Mouse (Mus musculus) lung, postnatal 10 days (tissue): ENCODE results near the gene Rac3.
A peak's percentile ranks its signal among the peaks of the same experiment; 100 is the strongest.
"Not testable (repeated sequence)": the region's sequence is repeated elsewhere in the genome, so short reads cannot be mapped to it uniquely, and the experiment has no call there.

Experiments
- DNase-seq: peaks from one replicate; pipeline ENCODE4 v3.0.0; 2021

Gene Rac3

DNA sequence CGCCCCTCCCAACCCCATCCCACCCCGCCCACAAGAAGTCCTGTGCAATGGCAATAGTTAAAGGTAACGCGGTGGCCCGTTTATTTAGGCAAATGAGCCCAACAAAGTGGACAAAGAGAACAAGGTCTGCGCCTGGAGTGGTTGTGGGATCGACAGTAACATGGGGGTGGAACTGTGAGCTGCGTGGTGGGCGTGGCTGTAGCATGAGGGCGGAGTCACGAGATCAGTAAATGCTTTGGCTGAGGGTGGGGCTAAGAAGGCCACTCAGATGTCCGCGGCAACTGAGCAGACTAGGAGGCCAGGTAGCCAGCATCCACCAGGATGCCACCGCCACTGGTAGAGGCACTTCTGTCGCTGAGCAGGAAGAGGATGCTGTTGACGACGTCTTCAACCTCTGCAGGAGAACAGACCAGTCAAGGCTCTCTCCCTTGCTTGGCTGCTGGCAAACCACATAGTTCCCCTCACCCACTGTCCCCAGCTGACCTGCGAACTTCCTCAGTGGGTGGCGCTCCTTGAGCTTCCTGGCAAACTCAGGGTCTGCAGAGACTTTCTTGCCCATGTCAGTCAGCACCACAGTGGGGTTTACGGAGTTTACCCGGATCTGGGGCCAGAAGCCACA is 8.3 kb downstream of the Rac3 start:
- DNase-seq, result peak; percentile 83

DNA sequence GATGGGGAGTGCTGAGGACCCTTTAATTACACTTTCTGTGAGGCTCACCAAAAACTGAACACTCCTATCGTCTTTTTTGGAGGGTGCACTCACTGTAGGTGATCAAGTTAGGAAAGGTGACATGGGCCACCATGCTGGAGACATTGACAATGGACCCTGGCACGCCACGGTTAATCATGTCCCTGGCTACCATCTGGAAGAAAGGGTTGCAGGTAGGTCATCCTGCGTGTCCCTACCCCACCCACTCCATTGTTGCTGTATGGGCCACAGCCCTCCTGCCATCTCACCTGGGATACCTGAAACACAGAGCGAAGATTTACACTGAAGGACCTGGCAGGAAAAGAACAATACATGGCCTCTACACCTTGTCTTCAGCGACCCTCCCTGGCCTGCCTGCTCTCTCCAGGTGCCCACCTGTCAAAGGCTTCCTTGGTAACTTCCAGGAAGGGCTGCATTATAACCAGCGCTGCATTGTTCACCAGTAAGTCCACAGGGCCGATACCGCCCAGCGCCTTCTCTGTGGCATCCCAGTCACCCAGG is 9.1 kb downstream of the Rac3 start:
- no peak for DNase-seq

DNA sequence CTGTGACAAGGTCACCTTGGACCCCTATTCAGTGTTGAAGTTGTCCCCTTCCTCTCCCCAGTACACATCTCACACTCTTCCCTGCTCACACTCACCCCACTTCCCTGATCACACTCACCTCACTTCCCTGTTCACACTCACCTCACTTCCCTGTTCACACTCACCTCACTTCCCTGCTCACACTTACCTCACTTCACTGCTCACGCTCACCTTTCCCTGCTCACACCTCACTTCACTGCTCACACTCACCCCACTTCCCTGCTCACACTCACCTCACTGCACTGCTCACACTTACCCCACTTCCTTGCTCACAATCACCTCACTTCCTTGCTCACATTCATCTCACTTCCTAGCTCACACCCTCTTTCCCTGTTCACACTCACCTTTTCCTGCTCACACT is 10.1 kb downstream of the Rac3 start:
- no peak for DNase-seq

DNA sequence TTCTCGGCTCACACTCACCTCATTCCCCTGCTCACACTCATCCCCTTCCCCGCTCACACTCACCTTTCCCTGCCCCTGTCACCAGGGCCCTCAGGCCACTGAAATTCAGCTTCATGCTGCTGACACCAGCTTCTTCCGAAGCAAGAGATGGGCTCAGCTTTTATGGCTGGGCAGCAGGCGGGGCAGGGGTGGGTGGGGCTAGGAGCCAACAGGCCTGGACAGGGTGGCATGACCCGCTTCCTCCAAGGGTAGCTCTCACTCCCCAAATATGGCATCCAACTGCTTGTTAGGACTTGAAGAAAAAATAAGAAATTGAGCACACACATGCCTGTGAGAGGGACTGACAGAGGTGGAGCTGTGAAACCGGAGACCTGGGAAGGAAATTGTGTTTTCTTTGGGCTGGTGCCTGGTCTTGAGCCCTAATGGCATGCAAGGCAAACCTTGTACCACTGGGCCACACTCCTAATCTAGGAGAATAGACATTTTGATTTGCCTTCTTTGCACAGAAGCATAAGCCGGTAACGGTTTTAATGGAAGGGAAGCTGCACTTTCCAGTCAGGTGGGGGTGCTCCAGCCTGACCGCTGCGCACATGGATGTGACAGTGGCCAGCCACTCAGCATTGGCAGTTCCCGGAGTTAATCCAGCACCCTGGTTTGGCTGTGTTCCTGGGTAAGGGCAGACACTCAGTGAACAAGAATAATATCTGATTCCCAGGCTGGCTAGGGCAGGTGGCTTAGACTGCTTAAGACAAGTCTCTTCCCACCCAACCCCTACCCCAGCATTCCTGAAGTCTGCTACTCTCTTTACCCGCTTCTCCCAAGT is 10.8 kb downstream of the Rac3 start, which contains the start of gene Cbr2:
TSS of gene Cbr2 (minus strand) at position 257 of the 823 bp plus-strand sequence.
- DNase-seq, result peak; percentile 54

DNA sequence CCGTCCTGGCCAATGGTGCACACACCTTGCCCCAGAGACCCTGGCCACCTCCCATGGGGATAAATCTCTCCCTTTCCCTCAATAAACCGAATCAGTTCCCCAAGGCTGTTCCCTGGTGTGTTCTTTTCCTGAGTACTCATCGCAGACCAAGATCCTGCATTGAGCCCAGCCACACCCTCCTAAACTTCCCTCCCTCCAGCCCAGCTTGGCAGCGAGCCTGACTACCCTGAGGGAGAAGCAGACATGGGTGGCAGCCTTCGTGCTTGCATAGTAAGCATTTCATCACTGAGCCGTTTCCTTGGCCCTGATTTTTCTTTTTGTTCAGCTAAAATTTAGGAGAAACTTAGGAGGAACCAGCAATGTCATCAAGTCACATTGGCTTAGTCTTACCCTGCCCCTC is 12.3 kb downstream of the Rac3 start:
- peak; percentile 79 for DNase-seq

DNA sequence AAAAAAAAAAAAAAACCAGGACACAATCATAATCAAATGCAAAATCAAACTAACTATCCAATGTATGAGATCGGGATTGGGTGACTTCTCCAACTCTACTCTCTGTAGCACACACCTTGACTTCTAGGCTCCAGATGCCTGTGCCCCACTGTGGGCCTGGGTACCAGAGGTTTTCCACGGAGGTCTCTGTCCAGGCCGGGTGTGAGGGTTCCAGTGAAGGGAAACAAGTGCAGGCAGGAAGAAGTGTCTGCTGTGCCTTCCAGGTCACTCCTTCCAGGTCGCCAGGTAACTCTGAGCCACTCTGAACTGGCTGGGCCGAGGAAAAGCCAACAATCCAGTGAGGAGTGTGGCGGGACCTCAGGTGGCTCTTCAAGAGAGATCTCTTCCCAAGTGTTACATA is 15.2 kb downstream of the Rac3 start:
- DNase-seq, result no peak

DNA sequence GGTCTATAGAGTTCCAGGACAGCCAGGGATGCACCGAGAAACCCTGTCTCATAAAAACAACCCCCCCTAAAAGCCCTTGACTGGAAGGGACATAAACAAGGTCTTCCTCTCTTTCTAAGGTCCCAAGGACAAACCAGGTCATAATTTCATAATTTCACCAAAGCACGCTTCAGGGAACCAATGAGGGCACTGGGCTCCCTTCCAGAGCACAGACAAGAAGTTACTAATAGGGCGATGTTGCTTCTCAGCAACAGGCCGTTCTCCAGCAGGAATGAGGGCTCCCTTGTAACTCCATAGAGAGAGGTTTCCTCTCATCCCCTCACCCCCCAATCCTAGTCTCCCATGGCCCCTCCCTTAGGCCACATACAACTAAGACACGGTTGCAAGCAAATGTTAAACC is 19.7 kb downstream of the Rac3 start:
- no peak for DNase-seq

GRCm38 (mm10) chr11:120744121-120744701 is 22.9 kb downstream of the Rac3 start:
- DNase-seq, result peak; percentile 71

GRCm38 (mm10) chr11:120747974-120748373 is 26.7 kb downstream of the Rac3 start:
- DNase-seq, result no peak

GRCm38 (mm10) chr11:120749430-120749829 is 28.2 kb downstream of the Rac3 start:
- DNase-seq, result peak; percentile 59

GRCm38 (mm10) chr11:120751606-120752005 is 30.3 kb downstream of the Rac3 start:
- no peak for DNase-seq

- DNase-seq, result no peak
Measured at GRCm38 (mm10) chr11:120760236-120760635, 39.0 kb downstream of the Rac3 start.

DNA sequence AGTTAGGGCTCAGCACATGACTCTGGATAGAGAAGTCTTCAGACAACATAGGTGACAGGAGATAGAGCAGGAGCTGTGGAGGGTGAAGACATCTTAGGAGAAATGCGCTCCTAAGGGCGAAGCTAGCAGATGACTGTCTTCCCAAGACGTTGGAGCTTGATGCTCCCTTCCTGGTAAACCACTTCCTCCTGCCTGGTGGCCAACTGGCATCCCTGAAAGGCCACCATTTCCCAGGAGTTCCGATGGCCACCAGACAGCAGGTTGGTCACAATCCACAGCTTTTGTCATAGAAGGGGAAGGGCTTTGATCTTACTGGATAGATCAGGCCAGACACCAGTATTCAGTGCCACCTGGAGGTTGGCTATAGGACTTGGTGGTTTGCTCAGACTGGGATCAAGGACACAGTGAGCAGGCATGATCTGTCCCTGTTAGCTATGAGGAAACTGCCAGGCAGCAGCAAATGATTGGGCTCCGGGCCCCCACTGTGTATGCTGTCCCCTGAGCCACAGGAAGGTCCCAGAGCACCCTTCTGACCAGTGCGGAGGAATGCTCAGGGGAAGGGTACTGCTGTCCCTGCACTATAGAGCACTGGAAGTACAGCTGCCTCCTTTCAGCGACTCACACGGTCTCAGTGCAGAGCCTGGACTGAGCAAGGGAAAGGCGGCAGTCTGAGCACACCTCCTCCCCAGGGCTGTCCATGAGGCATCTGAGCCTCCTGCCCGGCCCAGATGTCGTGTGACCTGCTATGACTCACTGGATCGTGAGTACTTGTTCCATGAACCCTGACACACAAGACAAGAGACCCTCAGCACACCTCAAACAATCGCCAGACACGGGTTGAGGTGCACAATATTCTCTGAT is 40.8 kb downstream of the Rac3 start:
- no peak for DNase-seq

- DNase-seq, result not testable (repeated sequence)
Measured at GRCm38 (mm10) chr11:120762672-120763041, 41.4 kb downstream of the Rac3 start, which contains the start of gene Hmga1b. Gene Hmga1b, plus strand, starts transcription at chr11:120762794.

DNA sequence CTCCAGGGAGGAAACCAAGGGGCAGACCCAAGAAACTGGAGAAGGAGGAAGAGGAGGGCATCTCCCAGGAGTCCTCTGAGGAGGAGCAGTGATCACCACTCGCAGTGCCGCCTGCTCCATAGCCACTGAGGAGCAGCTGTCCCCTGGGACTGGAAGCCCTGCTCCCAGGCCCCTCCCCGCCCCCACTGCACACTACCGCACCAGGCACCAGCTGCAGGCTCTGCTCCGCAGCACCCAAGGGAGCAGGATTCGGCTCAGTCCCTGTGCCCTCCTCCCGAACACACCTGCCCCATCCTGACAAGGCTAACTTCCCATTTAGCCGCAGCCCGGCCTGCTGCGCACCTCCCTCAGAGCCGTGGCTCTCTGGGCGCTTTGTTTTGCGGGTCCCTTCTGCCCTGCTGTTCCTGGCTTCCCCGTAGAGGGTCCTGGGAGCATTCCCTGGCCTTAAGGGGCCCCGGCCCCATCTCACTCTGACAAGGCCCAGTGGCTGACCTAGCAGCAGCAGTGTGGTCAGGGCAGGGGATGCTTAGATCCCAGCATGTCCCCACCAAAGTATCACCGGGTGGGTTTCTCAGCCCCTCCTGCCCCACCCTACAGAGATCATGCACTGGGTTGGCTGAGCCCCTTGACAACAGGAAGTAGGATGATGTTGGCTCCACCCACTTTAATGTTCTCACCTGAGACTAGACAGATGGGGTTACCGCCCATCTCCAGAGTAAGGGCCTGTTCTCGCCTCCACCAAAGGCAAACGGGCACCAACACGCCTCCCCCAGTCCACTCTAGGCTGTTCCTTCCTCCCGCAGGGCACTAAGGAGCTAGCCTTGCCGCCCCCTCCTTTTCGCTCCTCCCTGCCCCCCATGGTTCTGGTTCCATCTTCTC is 42.1 kb downstream of the Rac3 start:
- DNase-seq, result not testable (repeated sequence)

GRCm38 (mm10) chr11:120767023-120767422 is 45.8 kb downstream of the Rac3 start:
- not testable (repeated sequence) for DNase-seq

DNA sequence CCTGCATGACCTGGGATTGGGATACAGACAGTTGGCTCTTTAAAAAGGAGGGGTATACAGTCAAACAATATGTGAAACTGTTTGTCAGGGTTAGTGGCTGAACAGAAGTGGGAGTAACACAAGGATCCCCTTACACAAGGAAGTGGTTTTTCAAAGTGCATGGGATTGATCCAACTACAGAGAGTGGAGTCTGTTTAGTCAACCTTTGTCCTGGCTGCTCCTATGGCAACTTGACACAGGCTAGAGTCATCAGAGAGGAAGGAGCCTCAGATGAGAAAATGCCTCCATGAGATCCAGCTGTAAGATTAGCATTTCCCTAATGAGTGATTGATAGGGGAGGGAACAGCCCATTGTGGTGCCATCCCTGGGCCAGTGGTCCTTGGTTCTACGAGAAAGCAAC is 46.9 kb downstream of the Rac3 start:
- DNase-seq, result no peak

DNA sequence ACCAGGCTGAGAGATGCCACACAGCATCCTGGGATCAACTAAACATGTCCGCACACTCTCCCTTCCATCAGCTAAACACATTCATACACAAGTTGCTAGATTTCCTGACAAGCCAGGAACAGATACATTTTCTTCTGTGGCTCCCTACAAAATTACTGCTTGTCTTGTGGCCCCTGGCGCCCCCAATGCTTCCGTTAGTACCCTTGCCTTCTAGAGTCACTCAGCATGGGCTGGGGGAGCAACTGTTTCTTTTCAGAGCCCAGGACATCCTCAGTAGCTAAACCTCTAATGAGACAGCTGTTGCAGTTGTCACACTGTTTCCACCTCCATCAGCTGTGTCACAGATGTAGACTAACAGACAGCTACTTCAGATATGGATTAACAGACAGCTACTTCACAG is 51.5 kb downstream of the Rac3 start:
- DNase-seq, result no peak
